Mouse (Mus musculus) testis, postnatal 10 days (tissue): ENCODE results near the gene Nthl1.
"Not testable (repeated sequence)": the region's sequence is repeated elsewhere in the genome, so short reads cannot be mapped to it uniquely, and the experiment has no call there.

ENCODE experiments used
- DNase-seq: peaks from one replicate; pipeline ENCODE4 v3.0.0; 2021; ENCODE audit warnings: low spot score

Nthl1 gene

DNA sequence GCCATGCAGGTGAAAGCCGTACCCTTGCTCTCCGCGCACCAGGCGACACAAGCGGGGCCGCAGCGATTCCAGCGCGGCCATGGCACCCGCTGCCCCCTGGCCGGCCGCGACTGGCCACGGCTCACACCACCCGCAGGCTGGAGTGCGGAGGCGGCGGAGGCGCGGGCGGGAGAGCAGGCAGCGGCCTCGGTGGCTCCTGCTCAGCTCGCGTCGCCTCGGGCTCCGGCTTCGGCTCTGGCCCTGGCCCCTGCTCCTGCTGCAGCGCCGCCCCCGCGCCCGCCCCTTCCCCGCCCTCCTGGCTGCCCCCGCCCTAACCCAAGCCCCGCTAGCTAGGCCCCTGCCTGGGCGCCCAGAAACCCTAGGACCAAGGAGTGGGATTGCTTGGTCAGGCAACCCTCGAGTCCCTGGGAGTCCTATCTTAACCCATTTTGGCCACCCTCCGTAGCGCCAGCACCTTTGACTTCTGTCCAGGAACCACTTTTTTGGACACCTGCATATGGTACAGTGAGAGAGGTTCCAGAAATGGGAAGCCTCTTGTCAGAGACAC is 17.7 kb downstream of the Nthl1 start, which contains the start of gene Slc9a3r2:
Gene Slc9a3r2 (minus strand): TSS at position 258 of the 547 bp plus-strand sequence.
- DNase-seq: no peak

DNA sequence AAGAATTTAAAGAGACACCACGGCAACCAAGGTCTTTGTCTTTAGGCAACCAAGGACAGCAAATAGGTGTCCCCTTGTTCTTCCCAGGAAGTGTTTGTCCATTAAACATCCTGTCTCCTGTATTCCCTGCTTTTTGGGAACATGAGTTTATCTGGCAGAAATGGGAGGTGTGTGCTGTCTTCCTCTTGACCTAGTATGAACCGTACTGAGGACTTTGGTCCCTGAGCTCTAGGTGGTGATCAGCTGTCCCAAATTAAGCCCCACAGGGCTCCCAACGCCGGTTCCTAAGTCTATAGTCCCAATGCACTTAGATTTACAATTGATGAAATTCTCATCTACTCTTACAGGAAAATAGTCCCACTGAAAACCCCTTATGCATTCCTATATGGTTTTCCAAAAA is 18.3 kb downstream of the Nthl1 start:
- no peak for DNase-seq

DNA sequence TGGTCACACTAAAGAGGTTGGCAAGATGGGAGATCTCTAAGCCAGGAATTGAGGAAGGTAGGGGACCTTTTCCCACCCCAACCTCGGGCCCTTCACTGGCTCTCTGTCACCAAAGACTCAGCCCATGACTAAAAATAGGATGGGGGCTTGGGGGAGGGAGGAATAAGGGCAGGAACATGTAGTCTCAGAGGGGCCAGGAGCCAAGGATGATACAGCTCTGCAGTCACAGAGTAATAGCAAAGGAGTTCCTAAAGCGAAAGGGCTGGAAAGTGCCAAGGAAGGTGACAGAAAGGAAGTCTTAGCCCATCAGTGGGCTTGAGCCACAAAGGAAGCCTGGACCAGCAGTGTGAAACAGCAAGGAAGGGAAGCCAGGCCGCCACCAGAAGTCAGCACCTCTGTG is 19.4 kb downstream of the Nthl1 start:
- DNase-seq: no peak

DNA sequence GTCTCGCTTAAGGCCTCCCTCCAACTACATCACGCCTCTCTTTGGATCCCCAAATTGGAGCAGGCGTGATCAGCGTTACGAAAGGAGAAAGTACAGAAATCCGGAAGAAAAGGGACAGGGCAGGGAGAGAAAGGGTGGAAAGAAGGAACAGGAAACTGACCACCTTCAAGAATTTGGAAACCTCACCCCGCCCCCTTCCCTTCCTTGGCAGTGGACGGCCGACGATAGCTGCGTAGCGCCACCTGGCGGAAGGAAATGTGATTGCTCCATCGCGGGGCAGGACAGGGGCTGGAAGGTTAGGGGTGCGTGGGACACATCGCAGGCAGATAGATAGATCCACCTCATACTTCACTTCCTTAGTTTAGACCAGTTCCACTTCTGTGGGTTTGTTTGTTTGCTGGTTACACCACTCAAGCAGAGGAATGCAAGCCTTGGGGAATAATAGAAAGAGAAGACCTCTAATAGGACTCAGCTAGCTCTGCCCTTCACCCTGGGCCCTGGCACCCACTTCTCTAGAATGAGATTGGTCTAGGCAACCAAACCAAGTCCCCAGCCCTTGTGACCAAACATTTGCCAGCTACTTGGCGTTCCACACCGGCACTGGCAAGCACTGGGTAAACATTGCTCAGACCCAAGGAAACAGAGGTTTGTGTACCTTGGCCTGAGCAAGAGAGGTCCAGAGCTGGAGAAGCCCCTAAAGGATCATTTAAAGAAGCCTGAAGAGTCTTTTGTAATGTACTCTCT is 21.7 kb downstream of the Nthl1 start:
- peak; percentile 91 for DNase-seq

DNA sequence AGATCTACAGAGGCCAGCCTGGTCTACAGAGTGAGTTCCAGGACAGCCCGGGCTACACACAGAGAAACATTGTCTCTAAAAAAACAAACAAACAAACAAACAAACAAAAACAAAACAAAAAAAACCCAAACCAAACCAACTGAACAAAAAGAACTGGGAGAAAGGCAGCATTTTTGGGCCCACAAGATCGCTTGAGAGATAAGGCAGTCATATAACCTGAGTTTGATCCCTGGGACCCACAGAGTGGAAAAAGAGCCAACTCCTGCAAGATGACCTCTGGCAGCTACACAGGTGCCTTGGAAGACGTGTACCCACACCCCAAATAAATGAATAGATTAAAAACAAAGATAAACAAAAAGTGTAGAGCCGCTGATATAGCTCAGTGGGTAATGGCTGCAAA is 22.5 kb downstream of the Nthl1 start:
- DNase-seq: no peak

DNA sequence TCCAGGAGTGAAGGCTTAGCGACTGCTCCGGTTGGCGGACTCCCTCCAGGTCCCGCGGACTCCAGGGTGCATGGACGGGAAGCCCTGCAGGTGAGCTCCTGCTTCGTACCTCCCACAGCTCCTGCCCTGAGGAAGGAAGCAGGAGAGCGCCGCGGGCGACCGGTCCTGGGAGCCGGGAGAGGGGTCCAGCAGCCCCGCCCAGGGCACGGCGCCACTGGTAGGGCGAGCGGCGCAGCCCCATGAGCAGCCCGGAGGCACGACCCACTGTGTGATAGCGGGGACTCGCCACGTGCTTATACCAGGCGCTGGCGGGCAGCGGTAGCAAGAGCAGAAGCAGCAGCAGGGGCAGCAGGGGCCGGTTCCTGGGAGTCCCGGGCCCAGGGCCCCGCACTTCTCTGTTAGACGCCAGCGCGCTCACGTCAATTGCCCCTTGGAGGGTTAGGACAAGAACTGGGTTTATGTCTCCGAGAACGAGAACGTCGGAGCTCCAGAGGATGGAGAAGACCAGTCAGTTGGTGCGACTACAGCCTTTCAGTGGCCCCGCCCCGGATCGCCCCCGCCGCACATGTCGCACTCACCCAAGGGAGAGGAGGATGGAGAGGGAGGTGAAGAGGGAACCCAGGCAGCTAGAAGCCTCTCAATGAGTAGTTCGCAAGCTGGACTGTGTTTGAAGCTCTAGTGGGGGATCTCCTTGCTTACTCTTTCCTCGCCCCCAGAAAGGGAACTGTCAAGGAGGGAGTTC is 25.7 kb downstream of the Nthl1 start, which contains the start of gene Npw:
Gene Npw (minus strand): TSS at position 441 of the 742 bp plus-strand sequence.
- no peak for DNase-seq

DNA sequence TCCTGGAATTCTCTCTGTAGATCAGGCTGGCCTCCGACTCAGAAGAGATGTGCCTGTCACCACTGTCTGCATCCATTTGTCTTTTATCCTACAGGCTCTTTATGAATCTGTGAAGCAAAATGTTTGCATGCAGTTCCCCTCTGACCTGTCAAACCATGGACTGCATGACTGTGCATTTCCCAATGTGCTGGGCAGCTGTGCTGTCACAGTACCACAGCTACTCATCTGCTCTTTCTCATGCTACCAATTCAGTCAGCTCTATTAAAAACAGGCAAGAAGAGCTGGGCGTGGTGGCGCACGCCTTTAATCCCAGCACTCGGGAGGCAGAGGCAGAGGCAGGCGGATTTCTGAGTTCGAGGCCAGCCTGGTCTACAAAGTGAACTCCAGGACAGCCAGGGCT is 34.5 kb downstream of the Nthl1 start:
- not testable (repeated sequence) for DNase-seq

DNA sequence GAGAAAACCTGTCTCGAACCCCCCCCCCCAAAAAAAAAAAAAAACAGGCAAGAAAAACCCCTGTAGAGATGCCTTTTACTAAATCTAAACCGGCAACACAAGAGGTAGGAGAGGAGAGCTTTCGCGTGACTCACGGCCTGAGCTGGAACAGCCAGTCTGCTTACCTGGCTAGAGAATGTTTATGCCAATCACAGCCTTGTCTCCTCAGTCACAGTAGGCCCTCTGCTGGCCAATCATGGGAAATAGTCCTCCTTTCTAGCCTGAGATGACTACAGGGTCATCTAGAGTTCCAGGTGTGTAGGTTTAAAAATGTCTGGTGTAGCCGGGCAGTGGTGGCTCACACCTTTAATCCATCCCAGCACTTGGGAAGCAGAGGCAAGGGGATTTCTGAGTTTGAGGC is 34.9 kb downstream of the Nthl1 start:
- no peak for DNase-seq

DNA sequence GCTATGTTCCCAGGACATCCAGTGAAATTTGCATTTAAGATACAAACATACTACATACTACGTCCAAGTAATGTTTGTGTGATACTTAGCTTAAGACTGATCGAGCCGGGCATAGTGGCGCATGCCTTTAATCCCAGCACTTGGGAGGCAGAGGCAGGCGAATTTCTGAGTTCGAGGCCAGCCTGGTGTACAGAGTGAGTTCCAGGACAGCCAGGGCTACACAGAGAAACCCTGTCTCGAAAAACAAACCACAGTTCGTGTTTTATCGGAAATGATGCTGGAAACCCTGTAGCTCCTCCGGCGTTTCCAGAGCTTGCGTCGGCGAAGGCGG is 36.7 kb downstream of the Nthl1 start:
- DNase-seq: not testable (repeated sequence)

DNA sequence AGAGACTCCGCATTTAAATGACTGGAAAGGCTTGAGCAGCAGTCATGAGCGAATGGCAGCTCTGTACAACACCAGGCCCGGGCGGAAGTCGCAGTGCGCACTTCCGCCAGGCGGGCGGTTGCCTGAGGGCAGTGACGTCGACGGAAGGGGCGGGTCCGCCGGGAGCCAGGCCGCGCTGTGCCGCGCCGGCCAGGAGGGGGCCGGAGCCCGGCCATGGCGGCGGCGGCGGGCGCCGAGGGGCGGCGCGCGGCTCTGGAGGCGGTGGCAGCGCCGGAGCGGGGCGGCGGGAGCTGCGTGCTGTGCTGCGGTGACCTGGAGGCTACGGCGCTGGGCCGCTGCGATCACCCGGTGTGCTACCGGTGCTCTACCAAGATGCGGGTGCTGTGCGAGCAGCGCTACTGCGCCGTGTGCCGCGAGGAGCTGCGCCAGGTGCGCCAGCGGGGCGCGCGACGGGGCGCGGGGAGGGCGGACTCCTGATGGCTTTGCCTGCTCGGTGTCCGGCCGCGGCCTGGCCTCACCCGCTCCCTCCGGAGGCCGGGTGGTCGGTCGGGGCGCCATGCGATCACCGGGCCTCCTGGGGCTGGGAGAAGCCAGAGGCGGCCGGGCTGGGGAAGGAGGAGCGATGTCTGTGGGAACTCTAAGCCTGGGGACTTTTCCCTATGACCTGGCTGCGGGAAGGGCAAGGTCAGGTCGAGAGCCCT is 37.2 kb downstream of the Nthl1 start, which contains the start of gene Zfp598:
Gene Zfp598 (plus strand): TSS at position 143 of the 701 bp plus-strand sequence.
- DNase-seq: peak; percentile 97

DNA sequence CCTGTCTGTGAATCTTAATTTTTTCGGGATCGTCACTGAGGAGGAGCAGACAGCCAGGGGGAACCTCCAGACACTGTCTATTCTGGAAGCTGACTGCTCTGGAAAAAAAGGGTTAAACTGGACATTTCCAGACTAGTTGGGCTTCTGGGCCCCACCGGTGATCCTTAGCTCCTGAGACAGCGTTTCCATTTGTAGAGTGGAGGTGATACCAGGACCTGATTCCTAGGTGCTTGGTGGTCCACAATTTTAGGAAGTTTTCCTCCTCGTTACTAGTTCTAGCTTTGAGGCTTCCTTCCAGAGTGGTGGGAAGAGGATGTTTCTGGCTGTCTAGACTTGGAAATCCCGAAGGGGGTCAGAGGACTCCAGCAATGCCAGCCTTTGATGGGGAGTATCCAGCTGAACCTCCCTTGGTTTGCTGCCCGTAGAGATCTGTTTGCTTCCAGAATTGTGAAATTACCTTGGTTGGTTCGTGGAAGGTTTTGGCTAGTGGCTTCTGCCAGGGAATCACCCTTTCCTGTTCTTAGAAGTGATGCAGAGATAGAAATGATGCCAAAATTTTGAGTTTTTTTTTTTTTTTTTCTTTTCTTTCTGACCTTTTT is 37.9 kb downstream of the Nthl1 start:
- no peak for DNase-seq

DNA sequence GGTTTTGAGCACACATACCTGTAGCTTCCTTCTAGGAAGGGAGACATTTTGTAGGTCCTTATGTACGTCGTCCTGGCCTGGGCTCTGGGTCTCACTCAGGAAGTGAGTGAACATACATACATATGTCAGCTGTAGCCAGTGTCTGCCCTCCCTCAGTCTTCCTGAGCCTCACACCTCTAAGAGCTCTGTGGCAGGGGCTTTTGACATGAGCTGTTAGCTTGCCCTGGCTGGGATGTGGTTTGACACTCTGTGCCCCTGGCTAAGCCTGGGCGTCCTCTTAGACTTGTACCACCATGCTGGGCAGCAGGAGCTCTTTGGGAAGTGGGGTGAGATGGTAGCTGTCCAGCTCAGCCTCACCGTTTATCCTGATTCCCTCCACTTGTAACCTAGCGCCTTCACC is 38.9 kb downstream of the Nthl1 start:
- no peak for DNase-seq

DNA sequence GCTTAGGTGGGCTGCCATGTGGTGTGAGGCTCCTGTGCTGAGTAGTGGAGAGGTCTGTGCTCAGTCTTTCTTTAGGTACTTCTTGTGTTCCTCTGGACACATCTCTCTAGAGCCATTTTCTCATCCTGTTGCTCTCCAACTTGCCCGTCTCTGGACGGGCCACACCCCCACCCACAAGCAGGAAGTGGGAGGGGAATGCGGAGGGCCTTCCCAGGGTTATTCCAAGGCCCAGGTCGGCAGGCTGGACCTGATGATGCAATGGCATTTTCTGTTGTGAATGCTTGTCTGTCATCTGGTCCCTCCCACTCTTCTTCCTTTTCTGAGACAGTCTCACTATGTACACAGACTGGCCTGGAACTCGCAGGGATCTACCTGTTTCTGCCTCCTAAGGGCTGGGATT is 39.7 kb downstream of the Nthl1 start:
- no peak for DNase-seq

DNA sequence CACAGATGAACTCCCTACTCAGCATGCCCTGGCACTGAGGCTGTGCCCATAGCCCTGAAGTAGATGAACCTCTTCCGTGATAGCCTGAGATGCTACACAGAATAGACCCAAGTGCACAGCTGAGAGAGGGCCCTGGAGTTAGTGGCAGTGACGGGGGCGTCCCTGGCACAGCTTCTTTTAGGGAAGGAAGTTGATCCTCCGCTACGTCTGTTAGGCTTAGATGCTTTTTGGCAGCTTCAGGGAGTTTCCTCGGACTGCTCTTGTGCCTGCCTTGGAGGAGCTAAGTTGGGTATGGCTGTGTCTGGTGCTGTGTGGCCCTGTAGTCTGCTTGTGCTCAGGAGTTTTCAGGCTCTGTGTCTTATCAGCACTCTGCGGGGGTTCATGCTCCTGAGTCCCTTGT is 41.8 kb downstream of the Nthl1 start:
- no peak for DNase-seq

DNA sequence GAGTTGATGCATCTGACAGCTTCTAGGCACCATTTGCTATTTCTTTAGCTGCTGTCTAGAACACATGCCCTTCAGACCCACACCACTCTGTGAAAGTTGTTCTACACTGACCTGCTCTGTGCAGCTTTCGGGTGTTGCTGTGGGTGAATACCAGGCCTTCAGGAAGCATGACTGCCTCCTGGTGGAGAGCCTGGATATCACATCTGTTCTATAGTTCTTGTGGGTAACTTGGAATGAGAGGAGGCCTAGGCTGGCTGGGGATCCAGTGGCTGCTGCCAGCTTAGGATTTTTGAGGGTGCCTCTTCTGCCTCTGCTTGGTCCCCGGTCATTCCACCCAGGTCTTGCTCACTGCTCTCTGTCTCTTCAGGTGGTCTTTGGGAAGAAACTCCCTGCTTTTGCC is 43.7 kb downstream of the Nthl1 start:
- DNase-seq: peak; percentile 84

DNA sequence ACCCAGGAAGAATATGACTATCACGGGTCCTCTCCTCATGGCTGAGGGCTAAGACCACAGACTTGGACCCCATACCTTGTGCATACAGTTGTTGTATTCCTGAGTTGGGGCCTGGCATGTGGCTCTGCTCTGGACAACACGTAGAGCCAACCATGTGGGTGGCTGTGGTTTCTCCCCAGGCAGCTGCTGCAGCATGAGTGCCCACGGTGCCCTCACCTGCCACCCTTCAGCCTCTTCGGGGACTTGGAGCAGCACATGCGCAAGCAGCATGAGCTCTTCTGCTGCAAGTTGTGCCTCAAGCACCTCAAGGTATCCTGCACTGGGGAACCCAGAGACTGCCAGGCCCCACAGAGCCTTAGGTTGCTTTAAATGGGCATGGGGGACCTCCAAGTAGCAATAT is 44.4 kb downstream of the Nthl1 start:
- DNase-seq: no peak

DNA sequence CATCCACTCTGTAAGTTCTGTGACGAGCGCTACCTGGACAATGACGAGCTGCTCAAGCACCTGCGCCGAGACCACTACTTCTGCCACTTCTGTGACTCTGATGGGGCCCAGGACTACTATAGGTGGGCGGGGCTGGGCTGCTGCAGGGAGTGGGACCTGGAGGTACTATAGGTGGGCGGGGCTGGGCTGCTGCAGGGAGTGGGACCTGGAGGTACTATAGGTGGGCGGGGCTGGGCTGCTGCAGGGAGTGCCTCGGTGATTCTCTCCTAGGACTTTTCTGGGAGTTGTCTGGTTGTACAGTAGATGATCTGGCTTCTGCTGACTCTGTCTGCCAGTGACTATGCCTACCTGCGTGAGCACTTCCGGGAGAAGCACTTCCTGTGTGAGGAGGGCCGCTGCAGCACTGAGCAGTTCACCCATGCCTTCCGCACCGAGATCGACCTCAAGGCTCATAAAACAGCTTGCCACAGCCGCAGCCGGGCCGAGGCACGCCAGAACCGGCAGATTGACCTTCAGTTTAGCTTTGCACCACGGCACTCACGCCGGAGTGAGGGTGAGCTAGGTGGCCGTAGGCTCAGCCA is 45.1 kb downstream of the Nthl1 start:
- no peak for DNase-seq

DNA sequence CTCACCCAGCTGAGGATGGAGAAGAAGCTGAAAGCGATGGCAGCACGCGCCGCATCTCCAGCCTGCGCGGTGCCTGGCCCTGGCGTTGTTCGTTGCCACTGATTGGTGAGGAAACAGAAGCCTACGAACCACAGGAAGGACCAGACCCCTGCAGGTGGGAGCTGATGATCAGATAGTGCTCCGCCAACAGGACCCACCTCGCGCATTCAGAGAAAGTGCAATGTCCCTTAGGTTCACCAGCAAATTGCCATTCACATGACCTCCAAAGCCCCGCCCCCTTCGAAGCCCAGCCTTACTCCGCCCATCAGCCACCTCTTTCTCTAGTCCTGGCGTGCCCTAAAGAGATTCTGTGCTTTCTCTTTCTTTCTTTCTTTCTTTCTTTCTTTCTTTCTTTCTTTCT is 54.0 kb downstream of the Nthl1 start:
- DNase-seq: peak; percentile 77

DNA sequence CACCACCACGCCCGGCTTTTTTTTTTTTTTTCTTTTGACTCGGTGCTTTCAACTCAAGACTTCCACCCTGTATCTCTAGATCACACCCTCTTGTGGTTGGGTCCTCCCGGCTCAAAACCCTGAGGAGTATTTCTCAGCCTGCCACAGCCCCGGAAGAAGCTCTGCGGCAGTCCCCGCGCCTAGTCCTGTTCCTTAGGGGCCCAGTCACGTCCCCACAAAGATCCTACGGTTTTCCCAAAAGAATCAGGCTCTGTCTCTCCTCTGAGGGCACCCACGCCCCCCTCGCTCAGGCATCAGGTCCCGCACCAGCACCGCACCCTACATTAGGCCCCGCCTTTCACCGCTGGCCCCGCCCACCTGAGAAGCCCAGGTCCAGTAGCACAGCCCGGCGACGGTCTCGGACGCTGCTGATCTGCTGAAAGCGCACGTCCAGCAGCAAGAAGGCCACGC is 54.7 kb downstream of the Nthl1 start:
- peak; percentile 82 for DNase-seq

DNA sequence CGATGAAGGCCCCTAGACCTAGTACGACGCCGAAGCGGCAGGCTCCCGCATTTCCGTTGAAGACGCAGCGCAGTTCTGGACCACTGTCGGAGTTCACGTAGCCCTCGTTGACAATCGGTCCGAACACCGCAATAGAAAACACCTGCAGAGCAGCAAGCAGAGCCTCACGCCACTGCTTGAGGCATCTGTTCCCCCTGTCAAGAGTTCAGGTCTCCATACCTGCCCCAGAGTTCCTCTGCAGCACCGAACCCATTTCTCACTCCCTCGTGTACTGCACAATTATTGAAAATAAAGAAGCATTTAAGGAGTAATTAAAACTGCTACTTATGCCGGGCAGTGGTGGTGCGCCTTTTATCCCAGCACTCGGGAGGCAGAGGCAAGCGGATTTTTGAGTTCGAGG is 55.1 kb downstream of the Nthl1 start:
- no peak for DNase-seq
